Mouse (Mus musculus): Measurements from ENCODE around the gene Rrn3. TPM values are rescaled to one million over a fixed set of nuclear protein-coding genes. Genes with fewer than 3 reads are reported as not detected.

The Rrn3 gene
- polyA plus RNA-seq, 1 experiment, result 6.3 TPM

DNA sequence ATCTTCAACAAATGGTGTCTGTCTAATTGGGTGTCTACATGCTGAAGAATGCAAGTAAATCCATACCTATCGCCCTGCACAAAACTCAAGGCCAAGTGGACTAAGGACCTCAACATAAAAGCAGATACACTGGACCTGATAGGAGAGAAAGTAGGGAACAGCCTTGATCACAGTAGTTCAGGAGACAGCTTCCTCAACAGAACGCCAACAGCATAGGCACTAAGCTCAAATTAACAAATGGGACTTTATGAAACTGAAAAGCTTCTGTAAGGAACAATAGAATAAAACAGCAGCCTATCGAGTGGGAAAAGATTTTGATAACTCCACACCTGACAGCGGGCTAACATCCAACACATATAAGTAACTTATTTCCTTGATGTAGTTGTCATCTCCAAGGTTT lies 70.9 kb downstream of the Rrn3 start:
- Histone ChIP-seq H3K27ac (ENCODE audit: control insufficient read depth, insufficient read depth, low read depth, low read length) (no peak overlapping the region), H3K4me1 (ENCODE audit: control insufficient read depth, insufficient read depth, low read length) (no peaks in the 10 kb centered on the region), H3K27me3 (ENCODE audit: control insufficient read depth, insufficient read depth, low read length) (no peaks in the 10 kb centered on the region), H3K4me3 (ENCODE audit: control insufficient read depth, low read depth, low read length) (no peak overlapping the region), H3K36me3 (ENCODE audit: control insufficient read depth, insufficient read depth, low read length) (no peaks in the 10 kb centered on the region)
- TF ChIP-seq POLR2A (IDR thresholded peaks at IDR 0.05; ENCODE audit: control insufficient read depth, low read depth, low read length) (no peak), CTCF (IDR thresholded peaks at IDR 0.05; ENCODE audit: control insufficient read depth, insufficient read depth, insufficient replicate concordance, low read depth, low read length) (no peak)

DNA sequence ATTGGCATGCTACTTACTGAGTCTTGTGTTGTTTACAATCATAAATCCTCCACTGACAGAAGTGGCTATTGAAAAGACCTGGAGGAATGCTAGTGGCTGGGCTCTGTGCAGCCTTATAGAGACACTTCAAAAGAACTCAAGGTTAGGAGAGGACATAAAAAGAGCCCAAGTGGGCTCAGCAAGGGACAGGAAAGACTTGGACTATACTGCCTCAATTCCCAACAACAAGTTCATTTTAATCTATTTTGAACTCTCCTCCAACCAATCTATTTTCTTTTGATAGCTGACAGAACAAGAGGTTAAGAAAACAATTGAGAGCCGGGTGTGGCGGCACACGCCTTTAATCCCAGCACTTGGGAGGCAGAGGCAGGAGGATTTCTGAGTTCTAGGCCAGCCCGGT lies 73.4 kb downstream of the Rrn3 start:
- no peaks in the 10 kb centered on the region for H3K4me1 ChIP-seq (ENCODE audit: control insufficient read depth, insufficient read depth, low read length)
- H3K27ac ChIP-seq (ENCODE audit: control insufficient read depth, insufficient read depth, low read depth, low read length), result no peak overlapping the region
- TF ChIP-seq CTCF (IDR thresholded peaks at IDR 0.05; ENCODE audit: control insufficient read depth, insufficient read depth, insufficient replicate concordance, low read depth, low read length) (no peak), POLR2A (IDR thresholded peaks at IDR 0.05; ENCODE audit: control insufficient read depth, low read depth, low read length) (no peak)
- no peaks in the 10 kb centered on the region for H3K27me3 ChIP-seq (ENCODE audit: control insufficient read depth, insufficient read depth, low read length)
- no peak overlapping the region for H3K4me3 ChIP-seq (ENCODE audit: control insufficient read depth, low read depth, low read length)
- H3K36me3 ChIP-seq (ENCODE audit: control insufficient read depth, insufficient read depth, low read length), result no peaks in the 10 kb centered on the region

Other genes with a start within 250 kb of the Rrn3 start
- gene Parn, start 112.5 kb upstream of the Rrn3 start, polyA plus RNA-seq (2012; rRNA removed), result 17.0 and 21.7 TPM in 2 replicates
- 12.2 and 13.0 TPM in 2 replicates for gene Bfar, start 108.8 kb upstream of the Rrn3 start, polyA plus RNA-seq (2012; rRNA removed)
- gene 3110001I22Rik, start 108.8 kb upstream of the Rrn3 start, polyA plus RNA-seq (2012; rRNA removed), result 0.70 and 1.1 TPM in 2 replicates
- gene Pla2g10, start 49.7 kb upstream of the Rrn3 start, polyA plus RNA-seq (2012; rRNA removed), result 176 and 193 TPM in 2 replicates
- gene Ntan1, start 38.1 kb downstream of the Rrn3 start, polyA plus RNA-seq (2012; rRNA removed), result 21.6 and 25.7 TPM in 2 replicates
- 180 and 182 TPM in 2 replicates for gene Pdxdc1, start 122.4 kb downstream of the Rrn3 start, polyA plus RNA-seq (2012; rRNA removed)
- 2.7 and 2.9 TPM in 2 replicates for gene Mpv17l, start 122.5 kb downstream of the Rrn3 start, polyA plus RNA-seq (2012; rRNA removed)
- gene 2900011O08Rik, start 205.9 kb downstream of the Rrn3 start, polyA plus RNA-seq (2012; rRNA removed), result 17.3 and 20.2 TPM in 2 replicates
- gene Ifitm7, start 206.2 kb downstream of the Rrn3 start, polyA plus RNA-seq (2012; rRNA removed), result 226 and 269 TPM in 2 replicates